Comparison of ENCODE assay signal across 9 mouse cellular contexts in genomic region chr7:90022974-90023707, GRCm38 (mm10). TPM values are rescaled to one million over a fixed set of nuclear protein-coding genes. Genes with fewer than 3 reads are reported as not detected.
A peak's percentile ranks its signal among the peaks of the same experiment; 100 is the strongest.
DNase-seq lines count a peak whose midpoint lies in the region; ATAC-seq lines count a peak whose summit lies in the region.
"Had no signal": no experiment of that assay in that cellular context is flagged by ENCODE, and none has a peak within 500 bp of the region (broad histone marks: within the 10 kb centered on the region; RNA-seq: fewer than 3 reads in every experiment).

No protein-coding gene starts in this region.

- no peak for ATAC-seq in limb, embryonic 12.5 days (ENCODE audit: insufficient number of reproducible peaks, insufficient read depth, low FRiP score, low TSS enrichment, low read depth)
- ATAC-seq in heart, embryonic 14.5 days (ENCODE audit: insufficient number of reproducible peaks, insufficient read depth, low FRiP score, low read depth), result peak; percentile 38
- peak; percentile 62 for ATAC-seq in liver, embryonic 13.5 days (ENCODE audit: low read depth)
- ATAC-seq in megakaryocyte-erythroid progenitor cell, adult 5-6 weeks (replicated peaks; ENCODE audit: low FRiP score, low TSS enrichment, poor library complexity, severe bottlenecking), result no peak

- H3K36me3 ChIP-seq in limb, embryonic 12.5 days, result no peaks in the 10 kb centered on the region
- H3K36me3 ChIP-seq in limb, embryonic 10.5 days, result no peaks in the 10 kb centered on the region
- H3K36me3 ChIP-seq in heart, embryonic 14.5 days (ENCODE audit: control insufficient read depth, insufficient read depth, low read length), result no peaks in the 10 kb centered on the region
- H3K36me3 ChIP-seq in liver, embryonic 13.5 days, result no peaks in the 10 kb centered on the region

- WGBS in limb, embryonic 12.5 days, result 64% methylated on average over 8 of the region's 9 CpGs
- 60% methylated on average over 9 of the region's 9 CpGs for WGBS in limb, embryonic 10.5 days
- 37% methylated on average over 9 of the region's 9 CpGs for WGBS in heart, embryonic 14.5 days
- WGBS in liver, embryonic 13.5 days (ENCODE audit: insufficient replicate concordance), result 23% methylated on average over 9 of the region's 9 CpGs

- H3K27ac ChIP-seq in limb, embryonic 12.5 days, result peak overlapping the region; percentile 26; the same call in 1 of the 2 replicates
- H3K27ac ChIP-seq in limb, embryonic 10.5 days, result no peak overlapping the region
- peak overlapping the region; percentile 78 to 83 for H3K27ac ChIP-seq in heart, embryonic 14.5 days (replicated peaks in 1 of 2; ENCODE audit: control insufficient read depth in 1 of 2, insufficient read depth in 1 of 2, low read depth in 2 of 2, low read length in 2 of 2)
- H3K27ac ChIP-seq in liver, embryonic 13.5 days, result peak overlapping the region; percentile 72

- no peak overlapping the region for H3K4me2 ChIP-seq in limb, embryonic 12.5 days
- H3K4me2 ChIP-seq in heart, embryonic 14.5 days (ENCODE audit: low read length), result no peak overlapping the region
- peak overlapping the region; percentile 3; the same call in 1 of the 2 replicates for H3K4me2 ChIP-seq in liver, embryonic 13.5 days

- H3K27me3 ChIP-seq in limb, embryonic 12.5 days, result no peaks in the 10 kb centered on the region
- H3K27me3 ChIP-seq in limb, embryonic 10.5 days (ENCODE audit: low read depth, poor library complexity, severe bottlenecking), result no peaks in the 10 kb centered on the region
- no peaks in the 10 kb centered on the region for H3K27me3 ChIP-seq in heart, embryonic 14.5 days (ENCODE audit: control insufficient read depth, insufficient read depth, low read length)
- peaks cover 3% of the 10 kb centered on the region; the same call in 1 of the 2 replicates for H3K27me3 ChIP-seq in liver, embryonic 13.5 days

- no peak for DNase-seq in limb, embryonic 10.5 days (ENCODE audit: low spot score)
- peak; percentile 97 for DNase-seq in R1 (ENCODE audit: low read depth, low spot score)
- no peak for DNase-seq in liver, embryonic 13.5 days
- DNase-seq in adrenal gland, adult 18-20 months (ENCODE audit: low spot score in 2 of 2), result no peak
- DNase-seq in ovary, postnatal 14 days (ENCODE audit: low spot score), result no peak

- no peaks in the 10 kb centered on the region for H3K9me3 ChIP-seq in limb, embryonic 12.5 days
- H3K9me3 ChIP-seq in limb, embryonic 10.5 days (replicated peaks), result no peaks in the 10 kb centered on the region
- H3K9me3 ChIP-seq in heart, embryonic 14.5 days (ENCODE audit: control insufficient read depth, low read length), result no peaks in the 10 kb centered on the region
- no peaks in the 10 kb centered on the region for H3K9me3 ChIP-seq in liver, embryonic 13.5 days (replicated peaks)

- H3K4me1 ChIP-seq in limb, embryonic 12.5 days (replicated peaks), result peaks cover 8% of the 10 kb centered on the region; the same call in 1 of the 2 replicates
- H3K4me1 ChIP-seq in limb, embryonic 10.5 days, result no peaks in the 10 kb centered on the region
- peaks cover 2 to 5% of the 10 kb centered on the region in 2 experiments; a peak in 3 of 4 replicates for H3K4me1 ChIP-seq in heart, embryonic 14.5 days (ENCODE audit: control insufficient read depth in 2 of 2, insufficient read depth in 2 of 2, low read length in 2 of 2)
- peaks cover 63% of the 10 kb centered on the region for H3K4me1 ChIP-seq in liver, embryonic 13.5 days (replicated peaks)

- H3K9ac ChIP-seq in limb, embryonic 12.5 days (replicated peaks), result no peak overlapping the region
- H3K9ac ChIP-seq in heart, embryonic 14.5 days (ENCODE audit: low read length), result no peak overlapping the region
- peak overlapping the region; percentile 8; the same call in 1 of the 2 replicates for H3K9ac ChIP-seq in liver, embryonic 13.5 days

- no peak overlapping the region for H3K4me3 ChIP-seq in limb, embryonic 12.5 days (replicated peaks)
- no peak overlapping the region for H3K4me3 ChIP-seq in limb, embryonic 10.5 days
- no peak overlapping the region for H3K4me3 ChIP-seq in heart, embryonic 14.5 days (ENCODE audit: control insufficient read depth in 1 of 2, insufficient read depth in 1 of 2, low read depth in 1 of 2, low read length in 2 of 2)
- H3K4me3 ChIP-seq in liver, embryonic 13.5 days (replicated peaks), result no peak overlapping the region
- H3K4me3 ChIP-seq: erythroblast, embryonic 14.5 days had no signal

RNA-seq across cellular contexts. Expression of gene Eed, which starts 42.4 kb away (rescaled TPM):
- polyA plus RNA-seq in limb, embryonic 12.5 days (2016; fragmentation: Nextera tagmentation; extraction: Ambion mirVana), result 95.5 and 97.3 TPM in 2 replicates
- polyA plus RNA-seq in limb, embryonic 10.5 days (2016; fragmentation: Nextera tagmentation; extraction: Ambion mirVana), result 101 and 102 TPM in 2 replicates
- polyA plus RNA-seq in heart, embryonic 14.5 days (2014; fragmentation: Nextera tagmentation; extraction: Ambion mirVana), result 47.3 and 47.5 TPM in 2 replicates
- polyA plus RNA-seq in liver, embryonic 13.5 days (2015; fragmentation: Nextera tagmentation; extraction: Ambion mirVana), result 45.1 and 50.3 TPM in 2 replicates
- total RNA-seq in megakaryocyte-erythroid progenitor cell, adult 5-6 weeks (2014; fragmentation: Nextera tagmentation), result 97.7 and 117 TPM in 2 replicates
- total RNA-seq in megakaryocyte-erythroid progenitor cell, adult 5-6 weeks (2017), result 131 and 152 TPM in 2 replicates
- 10 to 100 TPM; 50.8 to 54.5 TPM for total RNA-seq in adrenal gland, adult 18-20 months (2021)

Comparison
In these comparisons a context has a peak if more than half of its experiments do, and no peak if none do; other contexts are left out.
1. ATAC-seq: peak in heart, embryonic 14.5 days (single experiment) and liver, embryonic 13.5 days (single experiment); none in limb, embryonic 12.5 days (single experiment) and megakaryocyte-erythroid progenitor cell, adult 5-6 weeks (single experiment).